Mouse (Mus musculus): Measurements from ENCODE around the gene Il16.

Il16 gene

GRCm38 (mm10) chr7:83745413-83746106 lies at the start of gene Il16:
Gene Il16, minus strand, starts transcription at chr7:83745726.
- in situ Hi-C loops (cut with MboI; ENCODE audit: unreplicated experiment in 2 of 2): no loop called here

GRCm38 (mm10) chr7:83794705-83795104 lies 49.2 kb upstream of the Il16 start, which contains the start of gene Cfap161:
Gene Cfap161, minus strand, starts transcription at chr7:83794880.
- in situ Hi-C loops (cut with MboI; ENCODE audit: unreplicated experiment in 2 of 2): no loop called here

GRCm38 (mm10) chr7:83794006-83794683 lies 48.6 kb upstream of the Il16 start:
- in situ Hi-C loops (cut with MboI; ENCODE audit: unreplicated experiment in 2 of 2): no loop called here

GRCm38 (mm10) chr7:83780881-83781280 lies 35.4 kb upstream of the Il16 start:
- in situ Hi-C loops (cut with MboI; ENCODE audit: unreplicated experiment in 2 of 2): no loop called here

GRCm38 (mm10) chr7:83780026-83780425 lies 34.5 kb upstream of the Il16 start:
- in situ Hi-C loops (cut with MboI; ENCODE audit: unreplicated experiment in 2 of 2): no loop called here

- in situ Hi-C loops (cut with MboI; ENCODE audit: unreplicated experiment in 2 of 2): loop anchor here in 1 of 2 experiments (10.0 kb wide), 2 partner anchors 94 to 306 kb away; partner anchors contain the start of gene Cemip
Observed at GRCm38 (mm10) chr7:83779028-83779427, 33.5 kb upstream of the Il16 start.

GRCm38 (mm10) chr7:83778516-83778915 lies 33.0 kb upstream of the Il16 start:
- in situ Hi-C loops (cut with MboI; ENCODE audit: unreplicated experiment in 2 of 2): loop anchor here in 1 of 2 experiments (10.0 kb wide), 2 partner anchors 94 to 306 kb away; partner anchors contain the start of gene Cemip

- in situ Hi-C loops (cut with MboI; ENCODE audit: unreplicated experiment in 2 of 2): loop anchor here (5.0 to 25.0 kb wide), 6 partner anchors 90 to 588 kb away; partner anchors contain the start of gene Cemip (in 1 of the 2)
Observed at GRCm38 (mm10) chr7:83774721-83775120, 29.2 kb upstream of the Il16 start.

- in situ Hi-C loops (cut with MboI; ENCODE audit: unreplicated experiment in 2 of 2): loop anchor here in 1 of 2 experiments (25.0 kb wide), 1 partner anchor 599 kb away; no protein-coding TSS in a partner anchor
Observed at GRCm38 (mm10) chr7:83763674-83764073, 18.1 kb upstream of the Il16 start.

- in situ Hi-C loops (cut with MboI; ENCODE audit: unreplicated experiment in 2 of 2): loop anchor here in 1 of 2 experiments (25.0 kb wide), 1 partner anchor 600 kb away; no protein-coding TSS in a partner anchor
Observed at GRCm38 (mm10) chr7:83762336-83762735, 16.8 kb upstream of the Il16 start.

GRCm38 (mm10) chr7:83751055-83751454 lies 5.5 kb upstream of the Il16 start:
- in situ Hi-C loops (cut with MboI; ENCODE audit: unreplicated experiment in 2 of 2): loop anchor here in 1 of 2 experiments (25.0 kb wide), 1 partner anchor 611 kb away; no protein-coding TSS in a partner anchor

- in situ Hi-C loops (cut with MboI; ENCODE audit: unreplicated experiment in 2 of 2): no loop called here
Observed at GRCm38 (mm10) chr7:83748405-83748804, 2.9 kb upstream of the Il16 start.

- in situ Hi-C loops (cut with MboI; ENCODE audit: unreplicated experiment in 2 of 2): no loop called here
Observed at GRCm38 (mm10) chr7:83746107-83746687, 671 bp upstream of the Il16 start.

GRCm38 (mm10) chr7:83745065-83745412 lies 487 bp downstream of the Il16 start:
- in situ Hi-C loops (cut with MboI; ENCODE audit: unreplicated experiment in 2 of 2): no loop called here

GRCm38 (mm10) chr7:83744250-83744649 lies 1.3 kb downstream of the Il16 start:
- in situ Hi-C loops (cut with MboI; ENCODE audit: unreplicated experiment in 2 of 2): no loop called here

- in situ Hi-C loops (cut with MboI; ENCODE audit: unreplicated experiment in 2 of 2): no loop called here
Observed at GRCm38 (mm10) chr7:83742690-83743089, 2.8 kb downstream of the Il16 start.

GRCm38 (mm10) chr7:83742026-83742425 lies 3.5 kb downstream of the Il16 start:
- in situ Hi-C loops (cut with MboI; ENCODE audit: unreplicated experiment in 2 of 2): no loop called here

- in situ Hi-C loops (cut with MboI; ENCODE audit: unreplicated experiment in 2 of 2): no loop called here
Observed at GRCm38 (mm10) chr7:83739680-83740310, 5.7 kb downstream of the Il16 start.

- in situ Hi-C loops (cut with MboI; ENCODE audit: unreplicated experiment in 2 of 2): no loop called here
Observed at GRCm38 (mm10) chr7:83738623-83739462, 6.7 kb downstream of the Il16 start.

Data from v-Abl transformed pro-B cells (cell line).